Mouse (Mus musculus): ENCODE data around the gene Ptpn14. TPM values are rescaled to one million over a fixed set of nuclear protein-coding genes. Genes with fewer than 3 reads are reported as not detected.

The Ptpn14 gene
- total and polyA plus RNA-seq, 2 experiments from 2014 or later: 4.2 to 23.5 TPM

DNA sequence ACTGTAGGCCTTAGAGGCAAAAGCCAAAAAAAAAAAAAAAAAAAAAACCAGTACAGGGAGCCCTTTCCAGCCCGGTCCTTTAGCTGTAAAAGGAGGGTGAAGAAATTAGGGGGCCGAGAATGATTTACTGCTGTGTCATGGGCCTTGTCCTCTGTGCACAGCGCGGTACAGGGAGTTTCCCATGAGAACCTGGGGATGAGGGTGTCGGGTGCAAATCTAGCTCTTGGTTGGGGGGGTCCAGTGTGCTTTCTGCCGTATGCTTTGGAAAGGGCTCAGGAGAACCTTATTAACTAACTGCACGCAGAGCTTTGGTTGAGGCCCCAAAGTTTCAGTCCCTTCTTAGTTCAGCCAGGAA, 29.0 kb downstream of the Ptpn14 start:
- Histone ChIP-seq H3K9ac (replicated peaks; ENCODE audit: low read depth, low read length) (no peak overlapping the region), H3K4me1 (ENCODE audit: control insufficient read depth, insufficient read depth) (peaks cover 12% of the 10 kb centered on the region), H3K36me3 (replicated peaks; ENCODE audit: control insufficient read depth, insufficient read depth, low read length) (no peaks in the 10 kb centered on the region; the same call in 1 of the 2 replicates), H3K27ac (ENCODE audit: low read depth) (peak overlapping the region; percentile 55; the same call in 1 of the 2 replicates), H3K4me3 (ENCODE audit: low read depth, low read length) (no peak overlapping the region), H3K27me3 (ENCODE audit: control insufficient read depth, insufficient read depth, low read length) (no peaks in the 10 kb centered on the region), H3K9me3 (replicated peaks; ENCODE audit: control insufficient read depth, low read length) (no peaks in the 10 kb centered on the region), H3K4me2 (ENCODE audit: low read depth, low read length) (no peak overlapping the region)
- WGBS: 66% methylated on average over 7 of the region's 7 CpGs
- TF ChIP-seq CTCF (IDR thresholded peaks at IDR 0.05; ENCODE audit: low read depth) (no peak), EP300 (IDR thresholded peaks at IDR 0.05; ENCODE audit: low read depth) (no peak)
- ATAC-seq (ENCODE audit: insufficient read depth, low read depth) (peak; percentile 19; the same call in 1 of the 2 replicates), DNase-seq (ENCODE audit: low spot score) (no peak)

DNA sequence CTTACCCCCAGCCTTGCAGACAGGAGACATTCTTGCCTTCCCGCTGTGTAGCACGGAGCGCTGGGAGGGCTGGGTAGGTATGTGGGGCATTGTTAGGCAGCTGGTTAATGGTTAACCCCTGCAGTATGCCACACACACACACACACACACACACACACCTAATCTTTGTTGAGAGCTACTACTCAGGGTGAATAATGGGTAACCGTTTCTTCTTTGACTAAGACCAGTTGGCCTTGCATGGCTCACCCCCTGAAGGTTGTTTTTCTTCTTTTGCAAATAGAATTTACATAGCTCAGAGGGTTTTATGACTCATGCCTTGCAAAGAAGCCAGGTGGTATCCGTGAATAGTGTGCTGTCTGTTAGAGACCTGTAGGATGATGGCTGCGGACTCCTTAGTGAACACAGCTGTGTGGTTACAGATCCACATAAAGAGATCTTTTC, 33.5 kb downstream of the Ptpn14 start:
- no peak for DNase-seq (ENCODE audit: low spot score)
- no peaks in the 10 kb centered on the region for H3K27me3 ChIP-seq (ENCODE audit: control insufficient read depth, insufficient read depth, low read length)
- H3K27ac ChIP-seq (ENCODE audit: low read depth): no peak overlapping the region
- no peak overlapping the region for H3K4me3 ChIP-seq (ENCODE audit: low read depth, low read length)
- no peak for TF ChIP-seq CTCF (IDR thresholded peaks at IDR 0.05; ENCODE audit: low read depth)
- no peak for TF ChIP-seq EP300 (IDR thresholded peaks at IDR 0.05; ENCODE audit: low read depth)
- 59% methylated on average over 6 of the region's 6 CpGs for WGBS
- H3K36me3 ChIP-seq (replicated peaks; ENCODE audit: control insufficient read depth, insufficient read depth, low read length): no peaks in the 10 kb centered on the region; the same call in 1 of the 2 replicates
- peaks cover 15% of the 10 kb centered on the region; the same call in 1 of the 2 replicates for H3K4me1 ChIP-seq (ENCODE audit: control insufficient read depth, insufficient read depth)
- no peak overlapping the region for H3K9ac ChIP-seq (replicated peaks; ENCODE audit: low read depth, low read length)
- H3K9me3 ChIP-seq (replicated peaks; ENCODE audit: control insufficient read depth, low read length): no peaks in the 10 kb centered on the region
- no peak for ATAC-seq (ENCODE audit: insufficient read depth, low read depth)
- no peak overlapping the region for H3K4me2 ChIP-seq (ENCODE audit: low read depth, low read length)

GRCm38 (mm10) chr1:189764258-189764657, 36.2 kb downstream of the Ptpn14 start:
- Histone ChIP-seq H3K9ac (replicated peaks; ENCODE audit: low read depth, low read length) (no peak overlapping the region), H3K4me3 (ENCODE audit: low read depth, low read length) (no peak overlapping the region), H3K4me2 (ENCODE audit: low read depth, low read length) (no peak overlapping the region), H3K9me3 (replicated peaks; ENCODE audit: control insufficient read depth, low read length) (no peaks in the 10 kb centered on the region), H3K36me3 (replicated peaks; ENCODE audit: control insufficient read depth, insufficient read depth, low read length) (no peaks in the 10 kb centered on the region), H3K27me3 (ENCODE audit: control insufficient read depth, insufficient read depth, low read length) (no peaks in the 10 kb centered on the region), H3K27ac (ENCODE audit: low read depth) (peak overlapping the region; percentile 66), H3K4me1 (ENCODE audit: control insufficient read depth, insufficient read depth) (peaks cover 32% of the 10 kb centered on the region; the same call in 1 of the 2 replicates)
- DNase-seq (ENCODE audit: low spot score) (peak; percentile 64), ATAC-seq (ENCODE audit: insufficient read depth, low read depth) (peak; percentile 46; the same call in 1 of the 2 replicates)
- TF ChIP-seq CTCF (IDR thresholded peaks at IDR 0.05; ENCODE audit: low read depth): no peak
- no peak for TF ChIP-seq EP300 (IDR thresholded peaks at IDR 0.05; ENCODE audit: low read depth)
- WGBS: 49% methylated on average over 5 of the region's 5 CpGs

GRCm38 (mm10) chr1:189767164-189767563, 39.1 kb downstream of the Ptpn14 start:
- DNase-seq (ENCODE audit: low spot score) (no peak), ATAC-seq (ENCODE audit: insufficient read depth, low read depth) (no peak)
- no peak overlapping the region for H3K27ac ChIP-seq (ENCODE audit: low read depth)
- no peak overlapping the region for H3K9ac ChIP-seq (replicated peaks; ENCODE audit: low read depth, low read length)
- H3K36me3 ChIP-seq (replicated peaks; ENCODE audit: control insufficient read depth, insufficient read depth, low read length): no peaks in the 10 kb centered on the region
- 53% methylated on average over 10 of the region's 10 CpGs for WGBS
- H3K27me3 ChIP-seq (ENCODE audit: control insufficient read depth, insufficient read depth, low read length): no peaks in the 10 kb centered on the region
- H3K4me1 ChIP-seq (ENCODE audit: control insufficient read depth, insufficient read depth): peaks cover 33% of the 10 kb centered on the region
- no peak for TF ChIP-seq CTCF (IDR thresholded peaks at IDR 0.05; ENCODE audit: low read depth)
- TF ChIP-seq EP300 (IDR thresholded peaks at IDR 0.05; ENCODE audit: low read depth): no peak
- no peaks in the 10 kb centered on the region for H3K9me3 ChIP-seq (replicated peaks; ENCODE audit: control insufficient read depth, low read length)
- H3K4me3 ChIP-seq (ENCODE audit: low read depth, low read length): no peak overlapping the region
- H3K4me2 ChIP-seq (ENCODE audit: low read depth, low read length): no peak overlapping the region

DNA sequence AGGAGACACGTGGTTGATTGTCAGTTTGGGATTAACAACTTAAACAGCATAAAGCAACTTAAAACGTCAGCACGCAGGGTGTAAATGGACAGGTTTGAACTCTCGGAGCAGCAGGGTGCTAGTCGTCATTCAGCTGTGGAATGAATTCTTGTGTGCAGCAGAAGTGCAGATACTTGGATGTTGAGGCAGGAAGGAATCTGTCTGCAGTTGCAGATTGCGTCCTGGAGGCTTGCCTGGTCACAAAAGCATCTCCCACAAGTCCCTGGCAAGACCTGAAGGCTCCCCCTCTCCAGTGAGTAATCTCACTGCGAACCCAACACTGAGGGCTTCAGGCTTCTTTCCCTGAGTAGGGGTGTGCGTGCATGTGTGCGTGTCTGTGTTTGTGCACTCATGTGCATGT, 39.8 kb downstream of the Ptpn14 start:
- H3K36me3 ChIP-seq (replicated peaks; ENCODE audit: control insufficient read depth, insufficient read depth, low read length): no peaks in the 10 kb centered on the region
- H3K27ac ChIP-seq (ENCODE audit: low read depth): no peak overlapping the region
- no peak overlapping the region for H3K9ac ChIP-seq (replicated peaks; ENCODE audit: low read depth, low read length)
- ATAC-seq (ENCODE audit: insufficient read depth, low read depth) (peak; percentile 31; the same call in 1 of the 2 replicates), DNase-seq (ENCODE audit: low spot score) (peak; percentile 40)
- no peaks in the 10 kb centered on the region for H3K27me3 ChIP-seq (ENCODE audit: control insufficient read depth, insufficient read depth, low read length)
- no peak overlapping the region for H3K4me3 ChIP-seq (ENCODE audit: low read depth, low read length)
- H3K4me1 ChIP-seq (ENCODE audit: control insufficient read depth, insufficient read depth): peaks cover 40% of the 10 kb centered on the region
- 39% methylated on average over 9 of the region's 9 CpGs for WGBS
- TF ChIP-seq EP300 (IDR thresholded peaks at IDR 0.05; ENCODE audit: low read depth) (no peak), CTCF (IDR thresholded peaks at IDR 0.05; ENCODE audit: low read depth) (no peak)
- no peak overlapping the region for H3K4me2 ChIP-seq (ENCODE audit: low read depth, low read length)
- no peaks in the 10 kb centered on the region for H3K9me3 ChIP-seq (replicated peaks; ENCODE audit: control insufficient read depth, low read length)

- Histone ChIP-seq H3K4me3 (ENCODE audit: low read depth, low read length) (no peak overlapping the region), H3K9ac (replicated peaks; ENCODE audit: low read depth, low read length) (no peak overlapping the region), H3K27ac (ENCODE audit: low read depth) (no peak overlapping the region), H3K4me2 (ENCODE audit: low read depth, low read length) (no peak overlapping the region), H3K9me3 (replicated peaks; ENCODE audit: control insufficient read depth, low read length) (no peaks in the 10 kb centered on the region), H3K4me1 (ENCODE audit: control insufficient read depth, insufficient read depth) (peaks cover 54% of the 10 kb centered on the region), H3K36me3 (replicated peaks; ENCODE audit: control insufficient read depth, insufficient read depth, low read length) (no peaks in the 10 kb centered on the region), H3K27me3 (ENCODE audit: control insufficient read depth, insufficient read depth, low read length) (no peaks in the 10 kb centered on the region)
- WGBS: 89% methylated on average over 3 of the region's 3 CpGs
- no peak for DNase-seq (ENCODE audit: low spot score)
- ATAC-seq (ENCODE audit: insufficient read depth, low read depth): no peak
- TF ChIP-seq CTCF (IDR thresholded peaks at IDR 0.05; ENCODE audit: low read depth) (no peak), EP300 (IDR thresholded peaks at IDR 0.05; ENCODE audit: low read depth) (no peak)
Observed at GRCm38 (mm10) chr1:189770516-189770915, 42.4 kb downstream of the Ptpn14 start.
